Mouse (Mus musculus): ENCODE results near the gene Neu2.

GRCm38 (mm10) chr1:87607385-87608091 lies 97.8 kb downstream of the Neu2 start:
- TF ChIP-seq EP300 (IDR thresholded peaks at IDR 0.05; ENCODE audit: low read depth) (no peak), CTCF (IDR thresholded peaks at IDR 0.05; ENCODE audit: low read depth) (no peak)

All from liver, postnatal 0 days (tissue).